Mouse (Mus musculus): Measurements from ENCODE around the gene Eef1a2.

Gene Eef1a2

GRCm38 (mm10) chr2:181133837-181134590, 22.8 kb downstream of the Eef1a2 start:
- DNase-seq (ENCODE audit: low read depth) = no peak

GRCm38 (mm10) chr2:181130245-181130644, 26.6 kb downstream of the Eef1a2 start:
- no peak for DNase-seq (ENCODE audit: low read depth)

- no peak for DNase-seq (ENCODE audit: low read depth)
Observed at GRCm38 (mm10) chr2:181128963-181129362, 27.9 kb downstream of the Eef1a2 start.

GRCm38 (mm10) chr2:181127786-181128185, 29.0 kb downstream of the Eef1a2 start:
- DNase-seq (ENCODE audit: low read depth) = no peak

GRCm38 (mm10) chr2:181125726-181126455, 30.9 kb downstream of the Eef1a2 start:
- peak; percentile 58 for DNase-seq (ENCODE audit: low read depth)

- DNase-seq (ENCODE audit: low read depth) = no peak
Observed at GRCm38 (mm10) chr2:181122642-181123041, 34.2 kb downstream of the Eef1a2 start.

- no peak for DNase-seq (ENCODE audit: low read depth)
Observed at GRCm38 (mm10) chr2:181120922-181121449, 35.8 kb downstream of the Eef1a2 start.

GRCm38 (mm10) chr2:181119952-181120351, 36.9 kb downstream of the Eef1a2 start:
- no peak for DNase-seq (ENCODE audit: low read depth)

- no peak for DNase-seq (ENCODE audit: low read depth)
Observed at GRCm38 (mm10) chr2:181116436-181116835, 40.4 kb downstream of the Eef1a2 start.

GRCm38 (mm10) chr2:181115367-181115766, 41.4 kb downstream of the Eef1a2 start:
- no peak for DNase-seq (ENCODE audit: low read depth)

GRCm38 (mm10) chr2:181113762-181114361, 43.0 kb downstream of the Eef1a2 start:
- no peak for DNase-seq (ENCODE audit: low read depth)

GRCm38 (mm10) chr2:181111665-181112064, 45.1 kb downstream of the Eef1a2 start:
- DNase-seq (ENCODE audit: low read depth) = no peak

GRCm38 (mm10) chr2:181104111-181104510, 52.7 kb downstream of the Eef1a2 start:
- DNase-seq (ENCODE audit: low read depth) = no peak

- no peak for DNase-seq (ENCODE audit: low read depth)
Observed at GRCm38 (mm10) chr2:181102161-181102560, 54.7 kb downstream of the Eef1a2 start.

GRCm38 (mm10) chr2:181101626-181102025, 55.2 kb downstream of the Eef1a2 start:
- DNase-seq (ENCODE audit: low read depth) = no peak

GRCm38 (mm10) chr2:181100087-181100486, 56.7 kb downstream of the Eef1a2 start:
- no peak for DNase-seq (ENCODE audit: low read depth)

Data from NIH3T3 (cell line).